Mouse (Mus musculus) cerebellum, adult 2 months (tissue): ENCODE results near the gene Arxes1. TPM values are rescaled to one million over a fixed set of nuclear protein-coding genes. Genes with fewer than 3 reads are reported as not detected.
A peak's percentile ranks its signal among the peaks of the same experiment; 100 is the strongest.
"Not testable (repeated sequence)": the region's sequence is repeated elsewhere in the genome, so short reads cannot be mapped to it uniquely, and the experiment has no call there.

Experiments
- DNase-seq, 2 experiments: peaks; one replicate each; pipeline ENCODE4 v3.0.0; 2021
- H3K27ac ChIP-seq: fragments of 200-500 bp; 2 replicates; pipeline ENCODE4 v1.5.1; 2012; ENCODE audit warnings: low read length, control low read depth, inconsistent platforms; ENCODE audit not compliant: insufficient read depth
- H3K27me3 ChIP-seq: fragments of 200-500 bp; 2 replicates; pipeline ENCODE4 v1.6.1; 2012; ENCODE audit warnings: inconsistent platforms, mild to moderate bottlenecking, low read length, moderate library complexity; ENCODE audit not compliant: control insufficient read depth, insufficient read depth
- H3K4me1 ChIP-seq: fragments of 200-500 bp; 2 replicates; pipeline ENCODE4 v1.6.1; 2011; ENCODE audit warnings: low read length; ENCODE audit not compliant: control insufficient read depth, insufficient read depth
- H3K4me3 ChIP-seq: fragments of 200-500 bp; replicated peaks from 2 replicates; pipeline ENCODE3; 2011; ENCODE audit warnings: mild to moderate bottlenecking, low read depth, low read length, control low read depth; ENCODE audit not compliant: insufficient read depth
- CTCF ChIP-seq: fragments of 200-500 bp; IDR thresholded peaks from 2 replicates; pipeline ENCODE4 v1.5.1; 2011; ENCODE audit warnings: low read depth, mild to moderate bottlenecking, control low read depth, low read length, moderate library complexity, borderline replicate concordance; ENCODE audit not compliant: insufficient read depth
- POLR2A ChIP-seq: fragments of 200-500 bp; IDR thresholded peaks from 2 replicates; pipeline ENCODE4 v1.6.1; 2011; ENCODE audit warnings: low read length, control low read depth, borderline replicate concordance; ENCODE audit not compliant: insufficient read depth
- WGBS: fragments of 180-500 bp; shearing (Covaris S2); methylation state at CpG from one replicate; pipeline ENCODE4 v1.1.7; 2018; 5-methylcytosine and 5-hydroxymethylcytosine counted together
- polyA plus RNA-seq: library from polyadenylated mRNA; depleted of rRNA; stranded (reverse); fragments of >200 nt; gene quantifications from 2 replicates; pipeline ENCODE4 v1.2.3, GENCODE M21; 2012; rRNA removed

Arxes1 gene
- polyA plus RNA-seq, 1 experiment: 36.7 TPM

DNA sequence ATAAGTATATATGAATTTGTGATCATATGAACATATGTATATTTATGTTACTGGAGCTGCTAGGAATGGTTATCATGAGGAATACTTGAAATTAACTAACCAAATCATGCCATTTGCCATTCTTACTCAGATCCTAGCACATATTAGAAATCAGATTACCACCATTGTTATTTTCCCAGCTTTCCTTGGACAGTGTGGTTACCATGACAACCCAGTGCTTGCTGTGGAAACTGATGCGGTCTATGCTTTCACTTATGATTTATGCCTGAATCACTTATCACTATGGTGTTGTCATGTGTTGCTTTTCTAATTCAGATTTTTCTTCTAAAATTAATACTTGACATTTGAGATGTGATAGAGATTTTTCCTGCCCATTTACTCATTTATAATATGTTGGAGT is 2.8 kb upstream of the Arxes1 start:
- Histone ChIP-seq H3K4me1 (0 out of 2 replicates have a peak, but pooled peaks cover 2% of the 10 kb centered on the region), H3K27me3 (no peaks in the 10 kb centered on the region), H3K4me3 (no peak overlapping the region), H3K27ac (no peak overlapping the region)
- 52% methylated on average over 1 of the region's 1 CpGs for WGBS
- no peak for TF ChIP-seq CTCF
- TF ChIP-seq POLR2A: no peak
- DNase-seq: no peak

GRCm38 (mm10) chrX:136043726-136044125 is 10.6 kb downstream of the Arxes1 start:
- Histone ChIP-seq H3K27ac (no peak overlapping the region), H3K4me3 (no peak overlapping the region), H3K27me3 (no peaks in the 10 kb centered on the region), H3K4me1 (no peaks in the 10 kb centered on the region)
- DNase-seq: no peak
- TF ChIP-seq CTCF: no peak
- no peak for TF ChIP-seq POLR2A
- WGBS: 82% methylated on average over 1 of the region's 1 CpGs

GRCm38 (mm10) chrX:136047528-136047927 is 14.4 kb downstream of the Arxes1 start:
- H3K4me1 ChIP-seq: no peaks in the 10 kb centered on the region
- TF ChIP-seq CTCF (no peak), POLR2A (no peak)
- H3K4me3 ChIP-seq: no peak overlapping the region
- DNase-seq: peak; percentile 54 to 63
- H3K27ac ChIP-seq: no peak overlapping the region
- no peaks in the 10 kb centered on the region for H3K27me3 ChIP-seq
- WGBS: 8% methylated on average over 5 of the region's 5 CpGs

DNA sequence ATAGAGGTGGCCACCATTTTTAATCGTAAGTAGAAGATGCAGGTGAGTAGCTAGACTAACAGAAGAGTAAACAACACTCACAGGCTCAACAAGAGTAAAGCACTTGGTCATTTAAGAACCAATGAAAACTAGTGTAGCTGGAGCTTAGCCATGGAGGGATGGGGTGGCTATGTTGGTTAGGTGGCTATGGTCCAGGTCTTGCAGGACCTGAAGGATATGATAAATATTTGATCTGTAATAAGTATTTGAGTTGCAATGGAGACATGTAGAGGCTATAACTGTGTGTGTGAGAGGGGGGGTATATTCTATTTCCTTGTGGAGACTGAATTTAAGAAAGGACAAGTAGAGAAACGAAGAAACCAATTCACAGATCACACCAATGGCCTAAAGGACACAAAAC is 18.1 kb downstream of the Arxes1 start:
- no peak overlapping the region for H3K4me3 ChIP-seq
- no peak overlapping the region for H3K27ac ChIP-seq
- H3K4me1 ChIP-seq: no peaks in the 10 kb centered on the region
- WGBS: 69% methylated on average over 2 of the region's 2 CpGs
- no peaks in the 10 kb centered on the region for H3K27me3 ChIP-seq
- no peak for DNase-seq
- TF ChIP-seq POLR2A: no peak
- TF ChIP-seq CTCF: no peak

DNA sequence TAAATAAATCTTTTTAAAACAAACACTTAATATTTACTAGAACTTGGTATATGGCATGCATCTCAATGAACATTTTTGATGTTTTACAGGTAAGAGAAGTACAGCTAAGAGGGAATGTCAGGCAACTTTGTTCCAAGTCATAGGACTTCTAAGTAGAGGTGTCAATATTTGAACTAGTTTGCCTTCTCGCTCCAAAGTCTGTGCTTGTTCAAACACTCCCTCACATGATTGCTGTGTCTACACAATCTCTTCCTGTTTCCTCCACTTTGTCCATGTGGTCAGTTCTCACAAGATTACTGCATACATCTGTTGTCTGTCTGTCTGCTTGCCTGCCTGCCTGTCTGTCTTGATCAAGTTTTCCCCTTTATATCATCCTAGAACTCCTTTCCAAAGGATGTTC is 27.5 kb downstream of the Arxes1 start:
- TF ChIP-seq POLR2A: no peak
- TF ChIP-seq CTCF: no peak
- H3K4me1 ChIP-seq: no peaks in the 10 kb centered on the region
- H3K27ac ChIP-seq: no peak overlapping the region
- WGBS: 94% methylated on average over 1 of the region's 1 CpGs
- no peaks in the 10 kb centered on the region for H3K27me3 ChIP-seq
- DNase-seq: no peak
- H3K4me3 ChIP-seq: no peak overlapping the region

GRCm38 (mm10) chrX:136067201-136067991 is 34.2 kb downstream of the Arxes1 start:
- peak overlapping the region; percentile 99 for H3K4me3 ChIP-seq
- peak; percentile 16; the same call in 1 of the 2 replicates for TF ChIP-seq CTCF
- DNase-seq: peak; percentile 40 to 43
- H3K27me3 ChIP-seq, H3K4me1 ChIP-seq, H3K27ac ChIP-seq: not testable (repeated sequence)
- WGBS: 15% methylated on average over 13 of the region's 48 CpGs

DNA sequence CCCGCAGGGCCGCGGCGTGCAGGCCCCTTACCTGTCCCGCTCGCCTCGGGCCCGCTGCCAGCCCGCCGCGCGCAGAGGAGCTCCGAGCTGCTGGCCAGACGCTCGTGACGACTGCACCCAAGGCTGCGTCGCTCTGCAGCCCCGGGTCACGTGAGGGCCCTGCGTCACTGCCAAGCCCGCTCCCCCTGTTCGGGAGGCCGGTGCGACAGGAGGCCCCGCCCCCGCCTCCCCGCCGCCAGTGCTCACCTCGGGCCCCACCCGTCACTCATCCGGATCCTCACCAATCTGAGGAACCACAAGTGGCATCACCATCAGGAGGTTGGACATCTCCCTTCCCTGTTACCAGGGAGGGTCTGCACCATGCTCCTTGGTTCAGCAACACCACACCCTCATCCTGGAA is 34.9 kb downstream of the Arxes1 start, which contains the start of gene Bex2:
Gene Bex2, minus strand, starts transcription at position 217 of the 400 bp plus-strand sequence.
- H3K4me1 ChIP-seq, H3K27me3 ChIP-seq, H3K27ac ChIP-seq: not testable (repeated sequence)
- WGBS: no CpG with 5 or more reads among the region's 32 CpGs
- H3K4me3 ChIP-seq: peak within 1 kb of the TSS; percentile 99
- DNase-seq: peak; percentile 46 to 80

Other genes starting within 250 kb of the Arxes1 start
- 32.3 and 34.1 TPM in 2 replicates for gene Bhlhb9, start 235.8 kb upstream of the Arxes1 start, polyA plus RNA-seq
- gene Gprasp2, start 194.3 kb upstream of the Arxes1 start, polyA plus RNA-seq: 107 and 115 TPM in 2 replicates
- gene Arxes2, start 39.5 kb upstream of the Arxes1 start, polyA plus RNA-seq: 143 TPM in 2 replicates
- 291 and 304 TPM in 2 replicates for gene Bex2, start 34.9 kb downstream of the Arxes1 start, polyA plus RNA-seq
- gene Nxf3, start 51.9 kb downstream of the Arxes1 start, polyA plus RNA-seq: 0.05 and 0.10 TPM in 2 replicates
- 27.8 and 33.7 TPM in 2 replicates for gene Bex4, start 105.6 kb downstream of the Arxes1 start, polyA plus RNA-seq
- 71.8 and 72.0 TPM in 2 replicates for gene Tceal8, start 139.0 kb downstream of the Arxes1 start, polyA plus RNA-seq
- gene Tceal5, start 170.5 kb downstream of the Arxes1 start, polyA plus RNA-seq: 123 and 134 TPM in 2 replicates
- gene Tceal7, start 181.4 kb downstream of the Arxes1 start, polyA plus RNA-seq: 0.22 and 0.33 TPM in 2 replicates
- 110 and 114 TPM in 2 replicates for gene Bex1, start 182.1 kb downstream of the Arxes1 start, polyA plus RNA-seq
- 112 and 117 TPM in 2 replicates for gene Tceal9, start 211.7 kb downstream of the Arxes1 start, polyA plus RNA-seq
- gene Bex3, start 236.9 kb downstream of the Arxes1 start, polyA plus RNA-seq: 465 and 491 TPM in 2 replicates